Mouse (Mus musculus): Measurements from ENCODE around the gene Wnt9b. TPM values are rescaled to one million over a fixed set of nuclear protein-coding genes. Genes with fewer than 3 reads are reported as not detected.

The Wnt9b gene
- polyA plus RNA-seq, 1 experiment from 2014 or later: 0.37 TPM

- no peak overlapping the region for H3K4me3 ChIP-seq
- no peak overlapping the region for H3K27ac ChIP-seq
- no peaks in the 10 kb centered on the region for H3K27me3 ChIP-seq (replicated peaks)
- no peak overlapping the region for H3K9ac ChIP-seq
- no peaks in the 10 kb centered on the region for H3K9me3 ChIP-seq
- no peak overlapping the region for H3K4me2 ChIP-seq (replicated peaks)
- no peak for ATAC-seq (ENCODE audit: low FRiP score, low read depth)
- 80% methylated on average over 11 of the region's 11 CpGs for WGBS
- no peaks in the 10 kb centered on the region for H3K36me3 ChIP-seq
- H3K4me1 ChIP-seq: 0 out of 2 replicates have a peak, but pooled peaks cover 3% of the 10 kb centered on the region
Measured at GRCm38 (mm10) chr11:103724331-103724771, 25.3 kb downstream of the Wnt9b start.

DNA sequence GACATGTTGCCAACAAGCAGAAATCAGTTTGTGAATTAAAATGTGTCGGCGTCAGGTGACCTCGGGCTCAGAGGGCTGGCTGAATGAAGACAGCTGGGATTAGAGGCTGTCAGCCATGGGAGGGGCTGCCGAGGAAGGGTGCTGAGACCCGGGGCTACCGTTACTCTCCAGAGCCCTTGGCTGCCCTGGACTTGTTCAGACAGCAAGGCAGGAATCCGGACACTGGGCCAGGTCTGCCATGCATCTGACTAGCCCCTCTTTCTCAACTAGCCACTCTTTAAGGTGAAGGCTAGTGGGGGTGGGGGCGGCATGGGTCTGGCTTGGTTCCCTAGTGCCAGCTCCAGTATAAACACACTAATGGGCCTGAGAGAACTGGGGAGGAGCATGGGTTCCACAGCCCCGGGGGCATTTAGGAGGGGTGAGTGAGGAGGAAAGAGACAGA is 27.6 kb downstream of the Wnt9b start:
- Histone ChIP-seq H3K27me3 (replicated peaks) (no peaks in the 10 kb centered on the region), H3K27ac (no peak overlapping the region), H3K4me2 (replicated peaks) (peak overlapping the region; percentile 31), H3K9me3 (no peaks in the 10 kb centered on the region), H3K9ac (no peak overlapping the region), H3K4me3 (no peak overlapping the region), H3K4me1 (0 out of 2 replicates have a peak, but pooled peaks cover 3% of the 10 kb centered on the region), H3K36me3 (no peaks in the 10 kb centered on the region)
- ATAC-seq (ENCODE audit: low FRiP score, low read depth): no peak
- WGBS: 39% methylated on average over 9 of the region's 9 CpGs

GRCm38 (mm10) chr11:103721468-103722039 is 28.1 kb downstream of the Wnt9b start:
- Histone ChIP-seq H3K4me3 (no peak overlapping the region), H3K27me3 (replicated peaks) (no peaks in the 10 kb centered on the region; the same call in 1 of the 2 replicates), H3K4me2 (replicated peaks) (peak overlapping the region; percentile 31), H3K27ac (no peak overlapping the region), H3K9ac (no peak overlapping the region), H3K9me3 (no peaks in the 10 kb centered on the region), H3K36me3 (no peaks in the 10 kb centered on the region), H3K4me1 (0 out of 2 replicates have a peak, but pooled peaks cover 3% of the 10 kb centered on the region)
- no peak for ATAC-seq (ENCODE audit: low FRiP score, low read depth)
- WGBS: 46% methylated on average over 15 of the region's 15 CpGs

GRCm38 (mm10) chr11:103719436-103719835 is 30.2 kb downstream of the Wnt9b start:
- H3K4me1 ChIP-seq: 0 out of 2 replicates have a peak, but pooled peaks cover 3% of the 10 kb centered on the region
- WGBS: 87% methylated on average over 5 of the region's 5 CpGs
- H3K9me3 ChIP-seq: no peaks in the 10 kb centered on the region
- H3K27ac ChIP-seq: no peak overlapping the region
- no peaks in the 10 kb centered on the region; the same call in 1 of the 2 replicates for H3K27me3 ChIP-seq (replicated peaks)
- no peak overlapping the region for H3K4me3 ChIP-seq
- no peaks in the 10 kb centered on the region for H3K36me3 ChIP-seq
- H3K9ac ChIP-seq: no peak overlapping the region
- H3K4me2 ChIP-seq (replicated peaks): no peak overlapping the region
- no peak for ATAC-seq (ENCODE audit: low FRiP score, low read depth)

DNA sequence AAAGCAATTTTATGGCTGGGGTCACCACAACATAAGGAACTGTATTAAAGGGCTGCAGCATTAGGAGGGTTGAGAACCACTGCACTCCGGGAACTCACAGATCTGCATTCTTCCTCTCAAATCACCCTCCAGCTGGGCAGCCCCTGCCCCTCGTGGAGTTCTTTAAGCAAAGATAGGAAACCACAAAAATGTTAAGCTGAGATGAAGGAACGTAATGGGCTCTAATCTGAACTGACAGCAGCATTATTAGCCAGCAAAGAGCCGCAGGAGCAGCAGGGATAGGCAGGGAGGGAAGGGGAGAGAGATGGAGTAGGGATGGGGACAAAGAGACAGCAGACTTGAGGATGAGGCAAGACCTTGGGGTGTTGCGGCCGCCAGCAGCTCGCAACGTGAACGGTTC is 32.6 kb downstream of the Wnt9b start:
- H3K4me2 ChIP-seq (replicated peaks): no peak overlapping the region
- no peak overlapping the region for H3K27ac ChIP-seq
- H3K4me3 ChIP-seq: no peak overlapping the region
- no peaks in the 10 kb centered on the region for H3K36me3 ChIP-seq
- ATAC-seq (ENCODE audit: low FRiP score, low read depth): no peak
- WGBS: 78% methylated on average over 9 of the region's 9 CpGs
- no peaks in the 10 kb centered on the region; the same call in 1 of the 2 replicates for H3K27me3 ChIP-seq (replicated peaks)
- 0 out of 2 replicates have a peak, but pooled peaks cover 3% of the 10 kb centered on the region for H3K4me1 ChIP-seq
- H3K9ac ChIP-seq: no peak overlapping the region
- no peaks in the 10 kb centered on the region for H3K9me3 ChIP-seq

- whole genome bisulfite sequencing: 84% methylated on average over 2 of the region's 2 CpGs
- Histone ChIP-seq H3K9ac (no peak overlapping the region), H3K4me3 (no peak overlapping the region), H3K4me1 (no peaks in the 10 kb centered on the region), H3K27ac (no peak overlapping the region), H3K36me3 (no peaks in the 10 kb centered on the region), H3K4me2 (replicated peaks) (no peak overlapping the region), H3K9me3 (no peaks in the 10 kb centered on the region), H3K27me3 (replicated peaks) (no peaks in the 10 kb centered on the region; the same call in 1 of the 2 replicates)
- no peak for ATAC-seq (ENCODE audit: low FRiP score, low read depth)
Measured at GRCm38 (mm10) chr11:103714074-103714473, 35.5 kb downstream of the Wnt9b start.

- no peaks in the 10 kb centered on the region for H3K36me3 ChIP-seq
- H3K27me3 ChIP-seq (replicated peaks): no peaks in the 10 kb centered on the region; the same call in 1 of the 2 replicates
- H3K4me3 ChIP-seq: no peak overlapping the region
- H3K9ac ChIP-seq: no peak overlapping the region
- no peaks in the 10 kb centered on the region for H3K4me1 ChIP-seq
- no peak overlapping the region for H3K27ac ChIP-seq
- ATAC-seq (ENCODE audit: low FRiP score, low read depth): no peak
- 54% methylated on average over 28 of the region's 28 CpGs for WGBS
- no peaks in the 10 kb centered on the region for H3K9me3 ChIP-seq
- no peak overlapping the region for H3K4me2 ChIP-seq (replicated peaks)
Measured at GRCm38 (mm10) chr11:103711851-103712587, 37.6 kb downstream of the Wnt9b start.

DNA sequence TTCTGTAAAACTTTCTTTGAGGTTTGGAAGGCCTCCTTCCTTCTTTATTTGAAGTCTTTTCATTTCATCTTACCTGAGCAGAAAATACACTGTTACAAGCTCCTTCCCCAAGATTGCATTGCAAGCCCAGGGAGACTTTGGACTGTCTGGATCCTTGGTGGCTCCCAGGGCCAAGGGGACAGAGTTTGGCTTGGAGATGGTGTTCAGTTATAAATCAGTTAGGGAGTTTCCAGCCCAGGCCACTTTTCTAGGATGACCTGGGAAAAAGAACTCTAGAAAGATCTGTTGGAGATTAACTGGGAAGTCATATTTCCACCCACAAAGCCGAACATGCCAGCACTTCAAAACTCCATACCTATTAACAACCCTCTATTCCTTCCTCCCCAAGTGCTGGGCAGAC is 39.6 kb downstream of the Wnt9b start:
- H3K4me1 ChIP-seq: no peaks in the 10 kb centered on the region
- no peak overlapping the region for H3K27ac ChIP-seq
- H3K4me3 ChIP-seq: no peak overlapping the region
- H3K9me3 ChIP-seq: no peaks in the 10 kb centered on the region
- H3K9ac ChIP-seq: no peak overlapping the region
- no peaks in the 10 kb centered on the region for H3K27me3 ChIP-seq (replicated peaks)
- H3K4me2 ChIP-seq (replicated peaks): no peak overlapping the region
- WGBS: 87% methylated on average over 1 of the region's 1 CpGs
- no peaks in the 10 kb centered on the region for H3K36me3 ChIP-seq
- ATAC-seq (ENCODE audit: low FRiP score, low read depth): no peak

DNA sequence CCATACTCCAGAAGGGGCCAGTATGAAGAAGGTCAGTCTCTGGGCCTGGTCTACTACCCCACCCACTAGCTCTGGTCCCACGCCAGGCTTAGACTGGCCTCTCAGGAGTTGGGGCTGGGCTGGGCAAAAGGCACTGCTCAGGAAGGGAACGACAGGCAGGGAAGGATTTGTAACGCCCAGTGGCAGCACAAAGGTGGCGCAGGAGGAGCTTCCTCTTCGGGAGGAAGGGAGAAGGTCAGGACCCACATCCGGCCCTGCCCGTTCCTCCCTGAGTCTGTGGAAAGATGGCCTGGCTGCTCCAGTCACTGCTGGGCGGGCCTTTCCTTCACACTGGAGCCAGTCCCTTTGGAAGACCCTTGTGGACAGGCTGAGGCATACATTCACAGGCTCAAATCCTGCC is 42.6 kb downstream of the Wnt9b start:
- Histone ChIP-seq H3K36me3 (no peaks in the 10 kb centered on the region), H3K4me1 (no peaks in the 10 kb centered on the region), H3K27ac (no peak overlapping the region), H3K9ac (no peak overlapping the region), H3K9me3 (no peaks in the 10 kb centered on the region), H3K4me2 (replicated peaks) (no peak overlapping the region), H3K4me3 (no peak overlapping the region), H3K27me3 (replicated peaks) (no peaks in the 10 kb centered on the region)
- ATAC-seq (ENCODE audit: low FRiP score, low read depth): no peak
- 65% methylated on average over 8 of the region's 8 CpGs for WGBS

DNA sequence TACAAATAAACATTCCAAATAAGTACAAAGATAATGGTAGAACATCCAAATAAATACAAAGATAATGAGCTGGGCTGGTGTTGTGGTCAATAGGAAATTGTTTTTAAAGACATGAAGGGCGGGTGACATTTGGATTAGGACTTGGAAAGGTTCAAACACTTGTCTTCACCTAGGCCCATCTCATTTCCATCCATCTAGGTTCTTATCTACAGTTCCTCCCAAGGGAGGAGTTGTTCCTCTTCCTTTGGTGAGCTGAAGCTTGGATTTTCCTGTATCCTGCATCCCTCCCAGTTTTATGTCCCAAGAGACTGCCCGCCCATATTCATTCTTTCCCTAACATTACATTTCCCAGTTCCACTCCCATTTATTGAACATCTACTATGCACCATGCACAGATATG is 51.4 kb downstream of the Wnt9b start:
- Histone ChIP-seq H3K4me2 (replicated peaks) (peak overlapping the region; percentile 67), H3K27ac (peak overlapping the region; percentile 87), H3K27me3 (replicated peaks) (no peaks in the 10 kb centered on the region), H3K4me1 (peaks cover 6% of the 10 kb centered on the region; the same call in 1 of the 2 replicates), H3K36me3 (no peaks in the 10 kb centered on the region), H3K9ac (peak overlapping the region; percentile 79; the same call in 1 of the 2 replicates), H3K9me3 (no peaks in the 10 kb centered on the region), H3K4me3 (peak overlapping the region; percentile 83)
- WGBS: 78% methylated on average over 2 of the region's 2 CpGs
- ATAC-seq (ENCODE audit: low FRiP score, low read depth): no peak

DNA sequence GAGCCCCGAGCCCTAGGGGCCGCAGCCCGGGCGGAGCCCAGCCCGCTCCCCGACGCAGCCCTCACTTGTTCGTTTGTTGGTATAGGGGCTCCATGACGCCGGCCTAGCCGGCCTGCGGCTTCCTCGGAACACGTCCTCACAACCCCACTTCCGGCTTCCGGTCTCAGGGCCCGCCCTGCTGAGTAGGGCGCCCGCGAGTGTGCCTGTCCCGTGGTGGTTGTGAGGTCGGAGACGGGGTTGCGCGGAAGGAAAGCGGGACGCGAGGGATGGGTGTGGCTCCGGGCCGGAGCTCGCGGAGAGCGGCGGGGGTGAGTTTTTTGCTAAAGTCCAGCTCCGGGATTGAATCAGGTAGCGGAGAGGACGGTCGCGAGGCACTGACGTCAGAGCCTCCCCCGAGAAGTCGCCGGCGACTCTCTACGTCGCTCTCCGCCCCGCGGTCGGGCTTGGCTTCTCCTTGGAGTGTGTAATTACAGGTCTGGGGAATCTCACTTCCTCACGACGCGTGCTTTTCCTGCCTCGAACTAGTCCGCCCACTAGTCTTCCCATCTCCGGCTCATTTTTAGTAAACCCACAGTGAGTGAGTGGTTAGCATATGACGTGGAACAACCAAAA is 52.0 kb downstream of the Wnt9b start, which contains the start of gene Gosr2:
Gosr2 (minus strand) TSS at position 334 of the 612 bp plus-strand sequence.
- no peaks in the 10 kb centered on the region for H3K36me3 ChIP-seq
- H3K9ac ChIP-seq: peak within 1 kb of the TSS; percentile 79
- H3K4me1 ChIP-seq: peaks cover 6% of the 10 kb centered on the region; the same call in 1 of the 2 replicates
- H3K27ac ChIP-seq: peak within 1 kb of the TSS; percentile 87
- no peaks in the 10 kb centered on the region for H3K9me3 ChIP-seq
- H3K4me3 ChIP-seq: peak within 1 kb of the TSS; percentile 83
- peak; percentile 97 for ATAC-seq (ENCODE audit: low FRiP score, low read depth)
- WGBS: under 1% methylated on average over 57 of the region's 57 CpGs
- H3K27me3 ChIP-seq (replicated peaks): no peaks in the 10 kb centered on the region
- H3K4me2 ChIP-seq (replicated peaks): peak within 1 kb of the TSS; percentile 67

Data from neural tube, embryonic 12.5 days (tissue).